Mouse (Mus musculus): ENCODE results near the gene Cacng4. TPM values are rescaled to one million over a fixed set of nuclear protein-coding genes. Genes with fewer than 3 reads are reported as not detected.

Gene Cacng4
- polyA plus RNA-seq, 2 experiments = 4.8 to 13.9 TPM

- no peaks in the 10 kb centered on the region for H3K4me1 ChIP-seq (ENCODE audit: control insufficient read depth, insufficient read depth, low read length)
- no peak for TF ChIP-seq POLR2A (IDR thresholded peaks at IDR 0.05; ENCODE audit: borderline replicate concordance, extremely low read depth, insufficient read depth, insufficient read length)
- no peak overlapping the region for H3K9ac ChIP-seq (ENCODE audit: low read depth, low read length, severe bottlenecking)
- no peak overlapping the region for H3K4me3 ChIP-seq (replicated peaks; ENCODE audit: low read length)
- 71% methylated on average over 8 of the region's 8 CpGs for WGBS
- no peaks in the 10 kb centered on the region for H3K9me3 ChIP-seq (ENCODE audit: control insufficient read depth, low read length)
- no peaks in the 10 kb centered on the region; the same call in 1 of the 2 replicates for H3K27me3 ChIP-seq (ENCODE audit: control insufficient read depth, insufficient read depth, low read length)
- no peak overlapping the region for H3K4me2 ChIP-seq (replicated peaks; ENCODE audit: low read depth, low read length, severe bottlenecking)
- H3K36me3 ChIP-seq (ENCODE audit: control insufficient read depth, insufficient read depth, low read length) = no peaks in the 10 kb centered on the region
- DNase-seq (ENCODE audit: low spot score) (no peak), ATAC-seq (ENCODE audit: low FRiP score, low read depth) (no peak)
- no peak overlapping the region for H3K27ac ChIP-seq (replicated peaks; ENCODE audit: low read depth, low read length)
These were observed 14.2 kb upstream of the Cacng4 start for GRCm38 (mm10) chr11:107808508-107808907.

- Histone ChIP-seq H3K9ac (ENCODE audit: low read depth, low read length, severe bottlenecking) (no peak overlapping the region), H3K27ac (replicated peaks; ENCODE audit: low read depth, low read length) (no peak overlapping the region), H3K4me3 (replicated peaks; ENCODE audit: low read length) (no peak overlapping the region), H3K36me3 (ENCODE audit: control insufficient read depth, insufficient read depth, low read length) (no peaks in the 10 kb centered on the region), H3K27me3 (ENCODE audit: control insufficient read depth, insufficient read depth, low read length) (no peaks in the 10 kb centered on the region), H3K9me3 (ENCODE audit: control insufficient read depth, low read length) (no peaks in the 10 kb centered on the region), H3K4me1 (ENCODE audit: control insufficient read depth, insufficient read depth, low read length) (no peaks in the 10 kb centered on the region), H3K4me2 (replicated peaks; ENCODE audit: low read depth, low read length, severe bottlenecking) (no peak overlapping the region)
- DNase-seq (ENCODE audit: low spot score) (no peak), ATAC-seq (ENCODE audit: low FRiP score, low read depth) (no peak)
- no peak for TF ChIP-seq POLR2A (IDR thresholded peaks at IDR 0.05; ENCODE audit: borderline replicate concordance, extremely low read depth, insufficient read depth, insufficient read length)
- 75% methylated on average over 1 of the region's 1 CpGs for WGBS
These were observed 11.7 kb upstream of the Cacng4 start for GRCm38 (mm10) chr11:107806058-107806457.

GRCm38 (mm10) chr11:107801946-107802345 lies 7.6 kb upstream of the Cacng4 start:
- H3K27ac ChIP-seq (replicated peaks; ENCODE audit: low read depth, low read length) = no peak overlapping the region
- H3K4me1 ChIP-seq (ENCODE audit: control insufficient read depth, insufficient read depth, low read length) = no peaks in the 10 kb centered on the region; the same call in 1 of the 2 replicates
- ATAC-seq (ENCODE audit: low FRiP score, low read depth) = no peak
- no peaks in the 10 kb centered on the region for H3K36me3 ChIP-seq (ENCODE audit: control insufficient read depth, insufficient read depth, low read length)
- TF ChIP-seq POLR2A (IDR thresholded peaks at IDR 0.05; ENCODE audit: borderline replicate concordance, extremely low read depth, insufficient read depth, insufficient read length) = no peak
- peaks cover 27% of the 10 kb centered on the region for H3K27me3 ChIP-seq (ENCODE audit: control insufficient read depth, insufficient read depth, low read length)
- H3K4me2 ChIP-seq (replicated peaks; ENCODE audit: low read depth, low read length, severe bottlenecking) = no peak overlapping the region
- H3K9ac ChIP-seq (ENCODE audit: low read depth, low read length, severe bottlenecking) = no peak overlapping the region
- DNase-seq (ENCODE audit: low spot score) = no peak
- no peaks in the 10 kb centered on the region for H3K9me3 ChIP-seq (ENCODE audit: control insufficient read depth, low read length)
- 80% methylated on average over 3 of the region's 3 CpGs for WGBS
- no peak overlapping the region for H3K4me3 ChIP-seq (replicated peaks; ENCODE audit: low read length)

GRCm38 (mm10) chr11:107799331-107799730 lies 5.0 kb upstream of the Cacng4 start:
- ATAC-seq (ENCODE audit: low FRiP score, low read depth) (no peak), DNase-seq (ENCODE audit: low spot score) (no peak)
- no peak overlapping the region for H3K4me2 ChIP-seq (replicated peaks; ENCODE audit: low read depth, low read length, severe bottlenecking)
- no peaks in the 10 kb centered on the region for H3K9me3 ChIP-seq (ENCODE audit: control insufficient read depth, low read length)
- H3K36me3 ChIP-seq (ENCODE audit: control insufficient read depth, insufficient read depth, low read length) = no peaks in the 10 kb centered on the region
- TF ChIP-seq POLR2A (IDR thresholded peaks at IDR 0.05; ENCODE audit: borderline replicate concordance, extremely low read depth, insufficient read depth, insufficient read length) = no peak
- H3K27ac ChIP-seq (replicated peaks; ENCODE audit: low read depth, low read length) = no peak overlapping the region
- no peak overlapping the region for H3K4me3 ChIP-seq (replicated peaks; ENCODE audit: low read length)
- H3K27me3 ChIP-seq (ENCODE audit: control insufficient read depth, insufficient read depth, low read length) = peaks cover 39% of the 10 kb centered on the region
- peaks cover 10% of the 10 kb centered on the region for H3K4me1 ChIP-seq (ENCODE audit: control insufficient read depth, insufficient read depth, low read length)
- 23% methylated on average over 9 of the region's 9 CpGs for WGBS
- no peak overlapping the region for H3K9ac ChIP-seq (ENCODE audit: low read depth, low read length, severe bottlenecking)

- no peak for ATAC-seq (ENCODE audit: low FRiP score, low read depth)
These were observed 2.0 kb upstream of the Cacng4 start for GRCm38 (mm10) chr11:107796346-107796745.

More at GRCm38 (mm10) chr11:107796346-107796745, 2.0 kb upstream of the Cacng4 start:
- H3K9ac ChIP-seq (ENCODE audit: low read depth, low read length, severe bottlenecking) = no peak overlapping the region
- H3K27me3 ChIP-seq (ENCODE audit: control insufficient read depth, insufficient read depth, low read length) = peaks cover 52% of the 10 kb centered on the region
- 14% methylated on average over 7 of the region's 7 CpGs for WGBS
- peaks cover 22% of the 10 kb centered on the region for H3K4me1 ChIP-seq (ENCODE audit: control insufficient read depth, insufficient read depth, low read length)
- H3K36me3 ChIP-seq (ENCODE audit: control insufficient read depth, insufficient read depth, low read length) = no peaks in the 10 kb centered on the region
- DNase-seq (ENCODE audit: low spot score) = no peak
- no peak overlapping the region for H3K4me3 ChIP-seq (replicated peaks; ENCODE audit: low read length)
- H3K27ac ChIP-seq (replicated peaks; ENCODE audit: low read depth, low read length) = no peak overlapping the region
- no peak for TF ChIP-seq POLR2A (IDR thresholded peaks at IDR 0.05; ENCODE audit: borderline replicate concordance, extremely low read depth, insufficient read depth, insufficient read length)
- no peak overlapping the region for H3K4me2 ChIP-seq (replicated peaks; ENCODE audit: low read depth, low read length, severe bottlenecking)
- no peaks in the 10 kb centered on the region for H3K9me3 ChIP-seq (ENCODE audit: control insufficient read depth, low read length)
